Mouse (Mus musculus) kidney, postnatal 0 days (tissue): ENCODE data around the gene Mtg2. TPM values are rescaled to one million over a fixed set of nuclear protein-coding genes. Genes with fewer than 3 reads are reported as not detected.
A peak's percentile ranks its signal among the peaks of the same experiment; 100 is the strongest.

Experiments
- ATAC-seq: fragments of 200-750 bp; cut with Nextera tagmentation; replicated peaks from 2 replicates; pipeline ENCODE4 v1.8.0; 2017; ENCODE audit warnings: low read depth, moderate number of reproducible peaks, moderate TSS enrichment, moderate library complexity; ENCODE audit not compliant: low FRiP score
- DNase-seq: peaks from one replicate; pipeline ENCODE4 v3.0.0-alpha.2; 2016; ENCODE audit warnings: low spot score
- H3K27ac ChIP-seq: fragments of 300-500 bp; sonication (generic); 2 replicates; pipeline ENCODE4 v1.5.1; 2014; ENCODE audit warnings: mild to moderate bottlenecking
- H3K27me3 ChIP-seq: fragments of 300-500 bp; sonication (generic); 2 replicates; pipeline ENCODE4 v1.6.1; 2014; ENCODE audit warnings: low read length, mixed read lengths; ENCODE audit not compliant: insufficient read depth
- H3K36me3 ChIP-seq: fragments of 300-500 bp; sonication (generic); 2 replicates; pipeline ENCODE4 v1.6.1; 2014; ENCODE audit warnings: low read length, mixed read lengths; ENCODE audit not compliant: insufficient read depth
- H3K4me1 ChIP-seq: fragments of 300-500 bp; sonication (generic); replicated peaks from 2 replicates; pipeline ENCODE4 v1.6.1; 2014; ENCODE audit warnings: antibody characterized with exemption, low read length, mixed read lengths; ENCODE audit not compliant: insufficient read depth
- H3K4me2 ChIP-seq: fragments of 300-500 bp; sonication (generic); 2 replicates; pipeline ENCODE4 v1.6.1; 2014; ENCODE audit warnings: mild to moderate bottlenecking, low read length, moderate library complexity, mixed read lengths
- H3K4me3 ChIP-seq: fragments of 300-500 bp; sonication (generic); replicated peaks from 2 replicates; pipeline ENCODE4 v1.5.1; 2014; ENCODE audit warnings: low read depth, low read length
- H3K9ac ChIP-seq: fragments of 300-500 bp; sonication (generic); 2 replicates; pipeline ENCODE4 v1.6.1; 2014; ENCODE audit warnings: low read depth, low read length
- H3K9me3 ChIP-seq: fragments of 300-500 bp; sonication (generic); replicated peaks from 2 replicates; pipeline ENCODE4 v1.6.1; 2016; ENCODE audit warnings: low read length, inconsistent platforms, mixed read lengths
- CTCF ChIP-seq: IDR thresholded peaks from 2 replicates; pipeline ENCODE4 v1.5.1; 2016; ENCODE audit warnings: antibody characterized with exemption, low read depth, mild to moderate bottlenecking, moderate library complexity
- WGBS: fragments of 180-500 bp; shearing (Covaris S2); extraction: QIAGEN DNeasy Blood & Tissue Kit; methylation state at CpG from one replicate; pipeline ENCODE4 v1.1.7; 2014; 5-methylcytosine and 5-hydroxymethylcytosine counted together
- polyA plus RNA-seq: library from polyadenylated mRNA; unstranded; fragments of >200 nt; fragmentation: Nextera tagmentation; extraction: Ambion mirVana; gene quantifications from 2 replicates; pipeline ENCODE4 v1.2.1, GENCODE M21; 2015

The Mtg2 gene
- polyA plus RNA-seq, 1 experiment from 2014 or later = 18.6 TPM

- Histone ChIP-seq H3K36me3 (peaks cover 18% of the 10 kb centered on the region), H3K9me3 (no peaks in the 10 kb centered on the region), H3K4me3 (no peak overlapping the region), H3K9ac (no peak overlapping the region), H3K27ac (no peak overlapping the region), H3K4me1 (no peaks in the 10 kb centered on the region), H3K4me2 (no peak overlapping the region), H3K27me3 (no peaks in the 10 kb centered on the region)
- ATAC-seq = peak; percentile 62
- 21% methylated on average over 5 of the region's 5 CpGs for WGBS
- DNase-seq = peak; percentile 87
- peak; percentile 96 for TF ChIP-seq CTCF
Measured at GRCm38 (mm10) chr2:180050986-180051385, 19.4 kb upstream of the Mtg2 start.

GRCm38 (mm10) chr2:180051986-180052733 lies 18.2 kb upstream of the Mtg2 start:
- DNase-seq (peak; percentile 24), ATAC-seq (no peak)
- Histone ChIP-seq H3K9ac (no peak overlapping the region), H3K4me2 (no peak overlapping the region), H3K36me3 (peaks cover 24% of the 10 kb centered on the region), H3K27ac (no peak overlapping the region), H3K4me1 (no peaks in the 10 kb centered on the region), H3K27me3 (no peaks in the 10 kb centered on the region), H3K4me3 (no peak overlapping the region), H3K9me3 (no peaks in the 10 kb centered on the region)
- peak; percentile 59; the same call in 1 of the 2 replicates for TF ChIP-seq CTCF
- 91% methylated on average over 14 of the region's 14 CpGs for WGBS

- 91% methylated on average over 9 of the region's 9 CpGs for WGBS
- Histone ChIP-seq H3K36me3 (peaks cover 27% of the 10 kb centered on the region), H3K9ac (no peak overlapping the region), H3K27me3 (no peaks in the 10 kb centered on the region), H3K4me3 (no peak overlapping the region), H3K4me2 (no peak overlapping the region), H3K27ac (no peak overlapping the region), H3K9me3 (no peaks in the 10 kb centered on the region), H3K4me1 (no peaks in the 10 kb centered on the region)
- no peak for DNase-seq
- no peak for TF ChIP-seq CTCF
- ATAC-seq = no peak
Measured at GRCm38 (mm10) chr2:180053001-180053400, 17.4 kb upstream of the Mtg2 start.

- ATAC-seq = no peak
- H3K27ac ChIP-seq = no peak overlapping the region
- H3K4me1 ChIP-seq = no peaks in the 10 kb centered on the region
- no peak overlapping the region for H3K4me3 ChIP-seq
- TF ChIP-seq CTCF = no peak
- H3K36me3 ChIP-seq = peaks cover 42% of the 10 kb centered on the region
- H3K9me3 ChIP-seq = no peaks in the 10 kb centered on the region
- DNase-seq = no peak
- H3K4me2 ChIP-seq = no peak overlapping the region
- H3K9ac ChIP-seq = no peak overlapping the region
- no peaks in the 10 kb centered on the region for H3K27me3 ChIP-seq
- WGBS = 94% methylated on average over 11 of the region's 11 CpGs
Measured at GRCm38 (mm10) chr2:180063338-180064131, 6.9 kb upstream of the Mtg2 start.

GRCm38 (mm10) chr2:180069770-180070480 lies 463 bp upstream of the Mtg2 start:
- no peak for TF ChIP-seq CTCF
- peak overlapping the region; percentile 76 for H3K27ac ChIP-seq
- H3K4me1 ChIP-seq = peaks cover 6% of the 10 kb centered on the region; the same call in 1 of the 2 replicates
- H3K27me3 ChIP-seq = no peaks in the 10 kb centered on the region
- H3K9ac ChIP-seq = peak overlapping the region; percentile 58
- 33% methylated on average over 20 of the region's 20 CpGs for WGBS
- no peaks in the 10 kb centered on the region for H3K9me3 ChIP-seq
- DNase-seq = no peak
- peak overlapping the region; percentile 68 for H3K4me2 ChIP-seq
- peak; percentile 35; the same call in 1 of the 2 replicates for ATAC-seq
- H3K36me3 ChIP-seq = 0 out of 2 replicates have a peak, but pooled peaks cover 4% of the 10 kb centered on the region
- H3K4me3 ChIP-seq = peak overlapping the region; percentile 64

GRCm38 (mm10) chr2:180071671-180072070 lies 1.3 kb downstream of the Mtg2 start:
- ATAC-seq = no peak
- Histone ChIP-seq H3K27me3 (no peaks in the 10 kb centered on the region), H3K36me3 (0 out of 2 replicates have a peak, but pooled peaks cover 4% of the 10 kb centered on the region), H3K4me1 (peaks cover 6% of the 10 kb centered on the region; the same call in 1 of the 2 replicates), H3K4me2 (no peak overlapping the region), H3K27ac (no peak overlapping the region), H3K4me3 (no peak overlapping the region), H3K9ac (no peak overlapping the region), H3K9me3 (no peaks in the 10 kb centered on the region)
- 83% methylated on average over 2 of the region's 2 CpGs for WGBS
- no peak for TF ChIP-seq CTCF
- DNase-seq = no peak
